Mouse (Mus musculus) liver, embryonic 15.5 days (tissue): ENCODE data around the gene Gm21083. TPM values are rescaled to one million over a fixed set of nuclear protein-coding genes. Genes with fewer than 3 reads are reported as not detected.
"Not testable (repeated sequence)": the region's sequence is repeated elsewhere in the genome, so short reads cannot be mapped to it uniquely, and the experiment has no call there.

Experiments used
- ATAC-seq: fragments of 200-750 bp; cut with Nextera tagmentation; 2 replicates; pipeline ENCODE4 v1.8.0; 2017; ENCODE audit warnings: moderate number of reproducible peaks, mild to moderate bottlenecking, moderate library complexity; ENCODE audit not compliant: insufficient read depth
- H3K27ac ChIP-seq: fragments of 300-500 bp; sonication (generic); replicated peaks from 2 replicates; pipeline ENCODE4 v1.5.1; 2015; ENCODE audit warnings: mild to moderate bottlenecking, inconsistent platforms
- H3K27me3 ChIP-seq: fragments of 300-500 bp; sonication (generic); 2 replicates; pipeline ENCODE4 v1.6.1; 2015; ENCODE audit warnings: mild to moderate bottlenecking, inconsistent platforms
- H3K36me3 ChIP-seq: fragments of 300-500 bp; sonication (generic); replicated peaks from 2 replicates; pipeline ENCODE4 v1.6.1; 2015; ENCODE audit warnings: moderate library complexity, mild to moderate bottlenecking, inconsistent platforms
- H3K4me1 ChIP-seq: fragments of 300-500 bp; sonication (generic); replicated peaks from 2 replicates; pipeline ENCODE4 v1.6.1; 2015; ENCODE audit warnings: inconsistent platforms
- H3K4me2 ChIP-seq: fragments of 300-500 bp; sonication (generic); 2 replicates; pipeline ENCODE4 v1.6.1; 2015; ENCODE audit warnings: moderate library complexity, mild to moderate bottlenecking, inconsistent platforms
- H3K4me3 ChIP-seq: fragments of 300-500 bp; sonication (generic); replicated peaks from 2 replicates; pipeline ENCODE4 v1.5.1; 2015; ENCODE audit warnings: mild to moderate bottlenecking, inconsistent platforms
- H3K9ac ChIP-seq: fragments of 300-500 bp; sonication (generic); 2 replicates; pipeline ENCODE4 v1.6.1; 2015; ENCODE audit warnings: moderate library complexity, mild to moderate bottlenecking, inconsistent platforms
- H3K9me3 ChIP-seq: fragments of 300-500 bp; sonication (generic); replicated peaks from 2 replicates; pipeline ENCODE4 v1.6.1; 2016; ENCODE audit warnings: inconsistent platforms
- WGBS: fragments of 180-500 bp; shearing (Covaris S2); methylation state at CpG from one replicate; pipeline ENCODE4 v1.1.7; 2015; ENCODE audit warnings: mixed read lengths; ENCODE audit not compliant: insufficient replicate concordance; 5-methylcytosine and 5-hydroxymethylcytosine counted together
- polyA plus RNA-seq: library from polyadenylated mRNA; unstranded; fragments of >200 nt; fragmentation: Nextera tagmentation; extraction: Ambion mirVana; gene quantifications from 2 replicates; pipeline ENCODE4 v1.2.1, GENCODE M21; 2015

Gene Gm21083
- polyA plus RNA-seq, 1 experiment from 2014 or later = not detected

GRCm38 (mm10) chr5:15598831-15599230, 21.7 kb downstream of the Gm21083 start:
- not testable (repeated sequence) for H3K9me3 ChIP-seq, H3K27me3 ChIP-seq, H3K36me3 ChIP-seq, H3K27ac ChIP-seq, H3K4me2 ChIP-seq, H3K4me1 ChIP-seq, H3K9ac ChIP-seq, ATAC-seq, H3K4me3 ChIP-seq

DNA sequence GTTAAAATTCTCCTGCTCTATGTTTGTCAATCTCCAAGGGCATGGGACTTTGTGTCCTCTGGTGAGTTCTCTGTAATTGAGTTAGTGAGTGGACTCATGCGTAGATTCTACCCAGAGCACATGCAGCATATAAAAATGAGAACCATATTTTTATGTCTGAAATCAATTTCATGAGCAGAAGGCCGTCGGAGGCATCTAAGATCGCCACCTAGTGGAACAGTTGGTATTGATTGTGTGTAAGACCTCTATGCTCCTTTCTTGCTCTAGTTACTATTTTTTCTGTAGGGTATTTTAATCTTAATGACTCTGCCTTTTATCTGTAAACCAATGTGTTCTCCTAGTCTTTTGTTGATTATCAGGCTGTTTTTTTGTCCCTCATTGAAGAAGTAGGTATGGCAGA, 23.2 kb downstream of the Gm21083 start:
- H3K27ac ChIP-seq, H3K4me1 ChIP-seq: not testable (repeated sequence)

DNA sequence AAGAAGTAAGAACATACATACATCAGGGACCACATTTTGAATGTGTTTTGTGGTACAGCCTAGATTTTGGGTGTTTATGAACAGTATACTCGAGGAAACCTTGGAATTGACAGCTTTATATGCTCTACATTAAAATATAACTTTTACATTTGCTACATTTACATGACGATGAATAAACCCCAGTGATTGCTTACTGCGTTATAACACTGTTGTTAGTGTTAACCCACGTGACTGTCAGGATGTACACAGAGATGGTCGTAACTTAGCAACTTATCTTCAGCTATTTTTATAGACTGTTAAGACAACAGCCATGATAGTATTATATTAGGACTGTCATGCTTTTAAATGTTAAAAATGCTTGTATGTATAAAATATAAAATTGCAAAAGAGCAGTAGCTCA, 24.3 kb downstream of the Gm21083 start:
- H3K4me1 ChIP-seq, H3K27me3 ChIP-seq, H3K27ac ChIP-seq, H3K36me3 ChIP-seq, H3K4me2 ChIP-seq, H3K4me3 ChIP-seq, H3K9ac ChIP-seq, H3K9me3 ChIP-seq: not testable (repeated sequence)
- 0 out of 2 replicates have a peak, but pooled peaks have one; percentile 15 for ATAC-seq
- WGBS = 44% methylated on average over 5 of the region's 5 CpGs

More for the DNA sequence above, 23.2 kb downstream of the Gm21083 start:
- ATAC-seq, H3K4me2 ChIP-seq, H3K4me3 ChIP-seq, H3K36me3 ChIP-seq, H3K9me3 ChIP-seq, H3K27me3 ChIP-seq, H3K9ac ChIP-seq: not testable (repeated sequence)
- 31% methylated on average over 4 of the region's 4 CpGs for WGBS

DNA sequence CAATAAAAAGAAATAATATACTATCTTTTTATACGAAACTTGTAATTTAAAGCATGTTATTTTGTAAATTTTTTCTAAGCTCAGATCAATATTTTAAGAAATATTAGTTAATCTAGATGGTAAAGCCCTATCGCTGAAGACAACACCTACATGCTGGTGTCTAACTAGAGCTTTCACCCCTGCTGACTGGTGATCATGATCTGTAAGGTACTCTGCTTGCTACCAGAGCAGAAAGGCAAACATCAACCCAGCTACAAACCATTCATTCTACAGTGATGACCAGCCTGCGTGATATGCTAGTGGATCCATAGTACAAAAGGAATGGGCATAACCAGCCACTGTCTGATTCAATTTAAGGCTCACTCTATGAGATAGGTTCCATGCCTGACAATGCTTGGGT, 24.8 kb downstream of the Gm21083 start:
- H3K9ac ChIP-seq, H3K9me3 ChIP-seq, H3K36me3 ChIP-seq, H3K4me2 ChIP-seq, H3K4me3 ChIP-seq, H3K27ac ChIP-seq, ATAC-seq, H3K27me3 ChIP-seq, H3K4me1 ChIP-seq: not testable (repeated sequence)
- WGBS = 49% methylated on average over 3 of the region's 3 CpGs

DNA sequence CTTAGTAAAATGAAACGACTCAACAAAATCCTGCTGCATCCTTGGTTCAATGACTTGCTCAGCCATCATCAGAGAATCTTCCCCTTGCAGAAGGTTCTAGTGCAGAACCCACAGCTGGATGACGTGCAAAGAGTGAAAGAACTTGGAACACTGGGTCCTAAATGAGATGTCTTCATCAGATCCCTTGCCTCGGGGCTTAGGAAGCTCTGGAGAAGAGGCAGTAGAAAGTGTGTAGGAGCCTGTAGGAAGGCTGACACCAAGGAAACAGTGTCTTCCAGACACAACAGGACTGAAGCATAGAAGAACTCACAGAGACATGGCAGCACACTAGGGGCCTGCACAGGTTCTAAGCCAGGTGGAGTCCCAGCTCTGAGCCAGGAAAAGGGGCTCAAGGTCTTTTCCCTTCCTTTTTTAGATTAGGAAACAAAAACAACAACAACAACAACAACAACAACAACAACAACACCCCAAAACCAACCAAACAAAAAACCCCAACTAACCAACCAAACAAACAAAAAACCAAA, 25.4 kb downstream of the Gm21083 start:
- H3K36me3 ChIP-seq, H3K4me2 ChIP-seq, H3K9me3 ChIP-seq, ATAC-seq, H3K27ac ChIP-seq, H3K27me3 ChIP-seq, H3K4me1 ChIP-seq, H3K4me3 ChIP-seq, H3K9ac ChIP-seq: not testable (repeated sequence)
- WGBS = 38% methylated on average over 3 of the region's 3 CpGs

DNA sequence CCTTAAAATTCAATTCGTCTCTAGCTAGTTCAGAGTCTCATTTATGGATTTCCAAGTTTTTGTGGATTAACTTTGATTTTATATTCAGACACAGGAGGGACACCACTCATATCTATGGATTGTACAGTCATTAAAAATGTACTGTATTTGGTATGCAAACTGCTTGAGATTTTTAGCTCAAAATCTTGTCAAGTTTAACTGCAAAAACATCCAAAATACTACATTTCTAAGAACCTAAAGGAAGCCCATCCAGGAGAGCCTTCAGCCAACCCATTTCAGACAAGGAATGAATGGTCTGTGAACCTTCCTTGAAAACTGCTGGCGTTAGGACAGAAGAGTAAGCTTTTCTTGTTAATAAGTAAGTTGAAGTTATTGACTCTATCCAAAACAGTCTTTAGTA, 25.9 kb downstream of the Gm21083 start:
- WGBS = 27% methylated on average over 2 of the region's 2 CpGs
- ATAC-seq, H3K36me3 ChIP-seq: not testable (repeated sequence)

DNA sequence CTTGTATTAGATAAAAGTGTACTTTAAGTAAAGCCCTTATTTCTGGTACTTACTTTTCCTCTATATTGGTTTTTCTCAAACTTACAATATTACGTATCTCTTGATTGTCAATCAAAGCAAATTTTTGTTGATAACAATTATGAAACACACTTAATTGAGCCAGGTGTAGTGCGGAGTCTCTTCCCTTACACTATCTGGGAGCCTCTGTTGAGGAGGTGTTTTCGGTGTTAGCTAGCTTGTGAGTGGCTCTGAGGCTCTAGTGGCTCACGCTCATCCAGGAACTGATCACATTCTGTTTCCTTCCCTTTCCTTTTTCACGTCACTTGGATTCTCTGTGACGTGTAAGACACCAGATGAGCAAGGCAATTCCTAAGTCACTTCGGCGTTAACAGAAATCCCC, 26.5 kb downstream of the Gm21083 start:
- not testable (repeated sequence) for H3K9me3 ChIP-seq, H3K27me3 ChIP-seq, H3K27ac ChIP-seq, ATAC-seq, H3K4me3 ChIP-seq, H3K36me3 ChIP-seq, H3K4me1 ChIP-seq, H3K4me2 ChIP-seq, H3K9ac ChIP-seq
- 56% methylated on average over 8 of the region's 8 CpGs for WGBS

More for the DNA sequence above, 25.9 kb downstream of the Gm21083 start:
- H3K4me3 ChIP-seq, H3K9me3 ChIP-seq, H3K27me3 ChIP-seq, H3K4me2 ChIP-seq, H3K9ac ChIP-seq, H3K4me1 ChIP-seq, H3K27ac ChIP-seq: not testable (repeated sequence)

DNA sequence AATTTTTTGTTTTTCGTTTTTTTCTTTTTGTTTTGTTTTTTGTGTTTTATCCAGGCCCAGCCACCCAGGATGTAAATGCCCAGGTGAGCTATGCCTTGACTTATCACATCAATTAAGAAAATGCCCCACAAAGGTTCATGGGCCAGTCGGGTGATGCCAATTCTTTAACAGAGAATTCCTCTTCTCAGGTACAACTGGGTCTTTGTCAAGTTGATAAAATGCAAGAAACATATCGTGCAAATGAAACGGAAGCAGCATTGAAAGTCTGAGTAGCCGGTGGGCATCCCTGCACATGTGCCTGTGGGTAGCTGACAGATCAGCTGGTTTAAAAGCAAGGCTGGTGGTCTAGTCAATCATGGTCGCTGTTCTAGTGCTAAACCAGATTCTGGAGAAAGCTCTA, 29.5 kb downstream of the Gm21083 start:
- H3K27me3 ChIP-seq, H3K27ac ChIP-seq, ATAC-seq, H3K4me1 ChIP-seq, H3K4me2 ChIP-seq, H3K9ac ChIP-seq, H3K4me3 ChIP-seq, H3K9me3 ChIP-seq, H3K36me3 ChIP-seq: not testable (repeated sequence)
- WGBS = 43% methylated on average over 6 of the region's 6 CpGs

DNA sequence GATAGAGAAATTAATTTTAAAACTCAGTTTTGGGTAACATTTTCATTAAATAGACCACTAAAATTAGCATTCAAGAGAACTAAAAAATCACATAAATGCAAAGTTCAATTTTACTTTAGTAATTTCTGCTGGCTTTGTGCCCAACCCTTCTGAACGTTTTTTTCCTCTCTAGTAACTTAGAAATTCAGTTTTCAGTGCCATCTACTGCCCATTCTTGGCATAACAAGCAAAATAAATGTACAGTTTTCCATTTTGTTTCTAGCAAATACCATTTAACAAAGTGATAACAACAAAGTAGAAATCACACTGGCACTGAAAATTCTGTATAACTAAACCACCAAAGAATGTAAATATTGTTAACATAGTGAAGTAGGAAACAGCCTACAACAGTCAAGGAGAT, 33.6 kb downstream of the Gm21083 start:
- H3K4me2 ChIP-seq, H3K27ac ChIP-seq, H3K4me1 ChIP-seq, H3K9me3 ChIP-seq, ATAC-seq, H3K36me3 ChIP-seq, H3K4me3 ChIP-seq, H3K27me3 ChIP-seq, H3K9ac ChIP-seq: not testable (repeated sequence)
- WGBS = 1% methylated on average over 1 of the region's 1 CpGs

- WGBS = 64% methylated on average over 3 of the region's 3 CpGs
- not testable (repeated sequence) for H3K4me3 ChIP-seq, H3K36me3 ChIP-seq, H3K27me3 ChIP-seq, ATAC-seq, H3K9ac ChIP-seq, H3K4me2 ChIP-seq, H3K9me3 ChIP-seq, H3K27ac ChIP-seq, H3K4me1 ChIP-seq
These were observed 39.1 kb downstream of the Gm21083 start for GRCm38 (mm10) chr5:15616195-15616594.

DNA sequence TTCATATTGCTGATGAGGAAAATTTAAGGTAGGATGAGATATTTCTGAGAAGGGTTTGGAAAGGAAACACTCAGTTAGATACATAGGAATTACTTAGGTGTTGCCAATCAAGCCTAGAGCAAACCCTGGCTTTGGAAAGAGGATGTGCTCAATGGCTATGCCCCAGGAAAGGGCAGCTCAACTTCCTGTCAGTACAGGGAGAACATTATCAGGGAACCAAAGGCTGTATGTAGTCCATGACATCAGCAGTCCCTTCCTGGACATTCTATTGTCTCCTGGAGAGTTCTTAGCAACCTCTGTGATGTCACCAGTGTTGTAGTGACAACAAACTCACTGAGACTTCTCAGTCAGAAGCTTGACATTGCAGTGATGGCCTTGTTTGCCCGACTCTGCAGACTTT, 41.6 kb downstream of the Gm21083 start, which contains the start of gene Speer4d:
TSS of gene Speer4d (plus strand) at position 301 of the 400 bp plus-strand sequence.
- ATAC-seq, H3K27ac ChIP-seq, H3K9me3 ChIP-seq, H3K4me2 ChIP-seq, H3K4me1 ChIP-seq, H3K36me3 ChIP-seq, H3K27me3 ChIP-seq, H3K4me3 ChIP-seq, H3K9ac ChIP-seq: not testable (repeated sequence)
- 25% methylated on average over 1 of the region's 1 CpGs for WGBS

DNA sequence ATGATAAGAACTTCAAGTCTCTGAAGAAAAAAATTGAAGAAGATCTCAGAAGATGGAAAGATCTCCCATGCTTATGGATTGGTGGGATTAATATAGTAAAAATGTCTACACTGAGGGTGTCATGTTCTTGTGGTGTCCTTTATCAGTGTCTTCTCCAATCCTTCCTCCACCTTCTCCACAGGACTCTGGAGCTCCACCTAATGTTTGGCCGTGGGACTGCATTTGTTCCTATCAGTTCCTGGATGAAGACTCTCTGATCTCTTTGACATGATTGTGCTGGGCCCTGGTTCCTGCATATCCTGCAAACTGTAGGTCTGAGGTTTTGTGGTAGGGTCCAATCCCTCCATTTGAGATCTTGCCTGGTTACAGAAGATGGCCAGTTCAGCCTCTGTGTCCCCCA, 51.0 kb downstream of the Gm21083 start:
- not testable (repeated sequence) for H3K4me2 ChIP-seq

More for the DNA sequence above, 51.0 kb downstream of the Gm21083 start:
- H3K36me3 ChIP-seq, H3K9ac ChIP-seq, H3K27ac ChIP-seq, H3K4me3 ChIP-seq, H3K9me3 ChIP-seq, ATAC-seq, H3K27me3 ChIP-seq, H3K4me1 ChIP-seq: not testable (repeated sequence)
- 21% methylated on average over 1 of the region's 1 CpGs for WGBS
